Mouse (Mus musculus) limb, embryonic 13.5 days (tissue): ENCODE data around the gene Itgae. TPM values are rescaled to one million over a fixed set of nuclear protein-coding genes. Genes with fewer than 3 reads are reported as not detected.
A peak's percentile ranks its signal among the peaks of the same experiment; 100 is the strongest.

Experiments
- ATAC-seq: fragments of 200-750 bp; cut with Nextera tagmentation; 2 replicates; pipeline ENCODE4 v1.8.0; 2017; ENCODE audit warnings: low read depth, moderate number of reproducible peaks, moderate TSS enrichment; ENCODE audit not compliant: low FRiP score
- H3K27ac ChIP-seq: fragments of 300-500 bp; sonication (generic); 2 replicates; pipeline ENCODE4 v1.5.1; 2015; ENCODE audit warnings: inconsistent platforms, mild to moderate bottlenecking, moderate library complexity
- H3K27me3 ChIP-seq: fragments of 300-500 bp; sonication (generic); 2 replicates; pipeline ENCODE4 v1.6.1; 2015; ENCODE audit warnings: mild to moderate bottlenecking, inconsistent platforms
- H3K36me3 ChIP-seq: fragments of 300-500 bp; sonication (generic); 2 replicates; pipeline ENCODE4 v1.6.1; 2015; ENCODE audit warnings: inconsistent platforms, mild to moderate bottlenecking, moderate library complexity
- H3K4me1 ChIP-seq: fragments of 300-500 bp; sonication (generic); 2 replicates; pipeline ENCODE4 v1.6.1; 2015; ENCODE audit warnings: inconsistent platforms
- H3K4me2 ChIP-seq: fragments of 300-500 bp; sonication (generic); replicated peaks from 2 replicates; pipeline ENCODE4 v1.6.1; 2015; ENCODE audit warnings: inconsistent platforms, mild to moderate bottlenecking, moderate library complexity
- H3K4me3 ChIP-seq: fragments of 300-500 bp; sonication (generic); 2 replicates; pipeline ENCODE4 v1.5.1; 2015; ENCODE audit warnings: moderate library complexity, mild to moderate bottlenecking, inconsistent platforms
- H3K9ac ChIP-seq: fragments of 300-500 bp; sonication (generic); 2 replicates; pipeline ENCODE4 v1.6.1; 2015; ENCODE audit warnings: mild to moderate bottlenecking, inconsistent platforms
- H3K9me3 ChIP-seq: fragments of 300-500 bp; sonication (generic); 2 replicates; pipeline ENCODE4 v1.6.1; 2016; ENCODE audit warnings: inconsistent platforms
- WGBS: fragments of 180-500 bp; shearing (Covaris S2); methylation state at CpG from one replicate; pipeline ENCODE4 v1.1.7; 2015; 5-methylcytosine and 5-hydroxymethylcytosine counted together
- polyA plus RNA-seq: library from polyadenylated mRNA; unstranded; fragments of >200 nt; fragmentation: Nextera tagmentation; extraction: Ambion mirVana; gene quantifications from 2 replicates; pipeline ENCODE4 v1.2.1, GENCODE M21; 2015

The Itgae gene
- 0.32 and 0.57 TPM in 2 replicates for polyA plus RNA-seq

GRCm38 (mm10) chr11:73090283-73090682 is at the start of gene Itgae:
Itgae (plus strand) TSS chr11:73090583.
- no peaks in the 10 kb centered on the region for H3K9me3 ChIP-seq
- no peak within 1 kb of the TSS for H3K4me2 ChIP-seq
- H3K4me1 ChIP-seq = peaks cover 22% of the 10 kb centered on the region
- H3K27me3 ChIP-seq = no peaks in the 10 kb centered on the region
- no peak within 1 kb of the TSS for H3K4me3 ChIP-seq
- H3K36me3 ChIP-seq = no peaks in the 10 kb centered on the region
- no peak within 1 kb of the TSS for H3K9ac ChIP-seq
- H3K27ac ChIP-seq = no peak within 1 kb of the TSS
- 86% methylated on average over 4 of the region's 4 CpGs for WGBS
- ATAC-seq = no peak

- H3K36me3 ChIP-seq = peaks cover 11% of the 10 kb centered on the region; the same call in 1 of the 2 replicates
- ATAC-seq = no peak
- 0 out of 2 replicates have a peak overlapping the region, but pooled peaks have one; percentile 25 for H3K9ac ChIP-seq
- WGBS = 49% methylated on average over 6 of the region's 6 CpGs
- H3K9me3 ChIP-seq = no peaks in the 10 kb centered on the region
- H3K4me3 ChIP-seq = no peak overlapping the region
- peaks cover 20% of the 10 kb centered on the region for H3K4me1 ChIP-seq
- H3K27me3 ChIP-seq = no peaks in the 10 kb centered on the region
- no peak overlapping the region for H3K27ac ChIP-seq
- H3K4me2 ChIP-seq = no peak overlapping the region
Measured at GRCm38 (mm10) chr11:73044229-73044755, 46.1 kb upstream of the Itgae start.

GRCm38 (mm10) chr11:73044789-73045188 is 45.6 kb upstream of the Itgae start:
- no peaks in the 10 kb centered on the region for H3K27me3 ChIP-seq

GRCm38 (mm10) chr11:73047542-73047996 is 42.8 kb upstream of the Itgae start, which contains the start of gene Ncbp3:
Ncbp3 (plus strand) TSS chr11:73047783.
- H3K36me3 ChIP-seq = peaks cover 17% of the 10 kb centered on the region
- H3K27ac ChIP-seq = peak within 1 kb of the TSS; percentile 81
- no peaks in the 10 kb centered on the region for H3K9me3 ChIP-seq
- ATAC-seq = peak; percentile 96
- H3K4me2 ChIP-seq = peak within 1 kb of the TSS; percentile 82
- H3K4me1 ChIP-seq = peaks cover 24% of the 10 kb centered on the region
- H3K9ac ChIP-seq = peak within 1 kb of the TSS; percentile 92
- H3K4me3 ChIP-seq = peak within 1 kb of the TSS; percentile 90
- under 1% methylated on average over 39 of the region's 39 CpGs for WGBS
- no peaks in the 10 kb centered on the region for H3K27me3 ChIP-seq

More at GRCm38 (mm10) chr11:73044789-73045188, 45.6 kb upstream of the Itgae start:
- no peak overlapping the region for H3K27ac ChIP-seq
- peaks cover 11% of the 10 kb centered on the region; the same call in 1 of the 2 replicates for H3K36me3 ChIP-seq
- no peaks in the 10 kb centered on the region for H3K9me3 ChIP-seq
- no peak overlapping the region for H3K4me2 ChIP-seq
- WGBS = 75% methylated on average over 4 of the region's 4 CpGs
- H3K4me3 ChIP-seq = no peak overlapping the region
- peaks cover 24% of the 10 kb centered on the region for H3K4me1 ChIP-seq
- H3K9ac ChIP-seq = no peak overlapping the region
- no peak for ATAC-seq

GRCm38 (mm10) chr11:73048030-73048876 is 42.1 kb upstream of the Itgae start:
- H3K36me3 ChIP-seq = peaks cover 22% of the 10 kb centered on the region

GRCm38 (mm10) chr11:73049335-73049734 is 41.0 kb upstream of the Itgae start:
- peaks cover 33% of the 10 kb centered on the region for H3K36me3 ChIP-seq
- 4% methylated on average over 4 of the region's 4 CpGs for WGBS
- ATAC-seq = no peak
- H3K4me3 ChIP-seq = peak overlapping the region; percentile 90
- H3K27ac ChIP-seq = no peak overlapping the region
- no peak overlapping the region; the same call in 1 of the 2 replicates for H3K9ac ChIP-seq
- peak overlapping the region; percentile 82 for H3K4me2 ChIP-seq
- peaks cover 17% of the 10 kb centered on the region for H3K4me1 ChIP-seq
- H3K27me3 ChIP-seq = no peaks in the 10 kb centered on the region
- H3K9me3 ChIP-seq = no peaks in the 10 kb centered on the region

More at GRCm38 (mm10) chr11:73048030-73048876, 42.1 kb upstream of the Itgae start:
- H3K4me3 ChIP-seq = peak overlapping the region; percentile 90
- H3K9ac ChIP-seq = peak overlapping the region; percentile 92
- peak overlapping the region; percentile 81 for H3K27ac ChIP-seq
- H3K9me3 ChIP-seq = no peaks in the 10 kb centered on the region
- peaks cover 24% of the 10 kb centered on the region for H3K4me1 ChIP-seq
- WGBS = 1% methylated on average over 51 of the region's 55 CpGs
- H3K4me2 ChIP-seq = peak overlapping the region; percentile 82
- ATAC-seq = peak; percentile 55
- H3K27me3 ChIP-seq = no peaks in the 10 kb centered on the region

- H3K9ac ChIP-seq = no peak overlapping the region
- no peaks in the 10 kb centered on the region for H3K9me3 ChIP-seq
- no peak overlapping the region for H3K27ac ChIP-seq
- H3K4me1 ChIP-seq = peaks cover 12% of the 10 kb centered on the region
- no peak for ATAC-seq
- H3K27me3 ChIP-seq = no peaks in the 10 kb centered on the region
- WGBS = 88% methylated on average over 1 of the region's 1 CpGs
- H3K36me3 ChIP-seq = peaks cover 66% of the 10 kb centered on the region
- H3K4me2 ChIP-seq = no peak overlapping the region
- no peak overlapping the region for H3K4me3 ChIP-seq
Measured at GRCm38 (mm10) chr11:73052795-73053194, 37.6 kb upstream of the Itgae start.

GRCm38 (mm10) chr11:73057701-73058100 is 32.7 kb upstream of the Itgae start:
- Histone ChIP-seq H3K27ac (no peak overlapping the region), H3K4me2 (no peak overlapping the region), H3K9me3 (no peaks in the 10 kb centered on the region), H3K36me3 (peaks cover 84% of the 10 kb centered on the region), H3K27me3 (no peaks in the 10 kb centered on the region), H3K4me1 (no peaks in the 10 kb centered on the region), H3K9ac (no peak overlapping the region), H3K4me3 (no peak overlapping the region)
- 94% methylated on average over 5 of the region's 5 CpGs for WGBS
- ATAC-seq = no peak

- Histone ChIP-seq H3K4me2 (no peak overlapping the region), H3K4me1 (no peaks in the 10 kb centered on the region), H3K27ac (no peak overlapping the region), H3K36me3 (peaks cover 69% of the 10 kb centered on the region), H3K27me3 (no peaks in the 10 kb centered on the region), H3K9ac (no peak overlapping the region), H3K4me3 (no peak overlapping the region), H3K9me3 (no peaks in the 10 kb centered on the region)
- no peak for ATAC-seq
- WGBS = 96% methylated on average over 3 of the region's 3 CpGs
Measured at GRCm38 (mm10) chr11:73059630-73060029, 30.8 kb upstream of the Itgae start.

GRCm38 (mm10) chr11:73061413-73061812 is 29.0 kb upstream of the Itgae start:
- Histone ChIP-seq H3K4me1 (no peaks in the 10 kb centered on the region), H3K9ac (no peak overlapping the region), H3K4me2 (no peak overlapping the region), H3K4me3 (no peak overlapping the region), H3K27ac (no peak overlapping the region), H3K36me3 (peaks cover 61% of the 10 kb centered on the region), H3K27me3 (no peaks in the 10 kb centered on the region), H3K9me3 (no peaks in the 10 kb centered on the region)
- WGBS = 85% methylated on average over 3 of the region's 3 CpGs
- no peak for ATAC-seq

- H3K9me3 ChIP-seq = no peaks in the 10 kb centered on the region
- 89% methylated on average over 3 of the region's 3 CpGs for WGBS
- no peak overlapping the region for H3K9ac ChIP-seq
- no peak for ATAC-seq
- H3K36me3 ChIP-seq = peaks cover 88% of the 10 kb centered on the region
- H3K27me3 ChIP-seq = no peaks in the 10 kb centered on the region
- no peak overlapping the region for H3K4me2 ChIP-seq
- H3K4me3 ChIP-seq = no peak overlapping the region
- H3K27ac ChIP-seq = no peak overlapping the region
- no peaks in the 10 kb centered on the region for H3K4me1 ChIP-seq
Measured at GRCm38 (mm10) chr11:73071839-73072238, 18.5 kb upstream of the Itgae start.

- no peaks in the 10 kb centered on the region for H3K9me3 ChIP-seq
- WGBS = 87% methylated on average over 4 of the region's 4 CpGs
- H3K27ac ChIP-seq = no peak overlapping the region
- no peak overlapping the region for H3K4me2 ChIP-seq
- no peak overlapping the region for H3K4me3 ChIP-seq
- H3K27me3 ChIP-seq = no peaks in the 10 kb centered on the region
- no peak overlapping the region for H3K9ac ChIP-seq
- H3K4me1 ChIP-seq = no peaks in the 10 kb centered on the region
- H3K36me3 ChIP-seq = peaks cover 85% of the 10 kb centered on the region
- no peak for ATAC-seq
Measured at GRCm38 (mm10) chr11:73076295-73076694, 14.1 kb upstream of the Itgae start.
